Mouse (Mus musculus): ENCODE measurements around the gene Stra6l.

Stra6l gene

GRCm38 (mm10) chr4:45917091-45917490 is 68.6 kb downstream of the Stra6l start:
- DNase-seq (ENCODE audit: low read depth, low spot score), result no peak

- no peak for DNase-seq (ENCODE audit: low read depth, low spot score)
Observed at GRCm38 (mm10) chr4:45921663-45922435, 73.4 kb downstream of the Stra6l start.

- DNase-seq (ENCODE audit: low read depth, low spot score), result no peak
Observed at GRCm38 (mm10) chr4:45924011-45924410, 75.5 kb downstream of the Stra6l start.

GRCm38 (mm10) chr4:45928561-45928960 is 80.1 kb downstream of the Stra6l start:
- DNase-seq (ENCODE audit: low read depth, low spot score), result no peak

All from WW6 (cell line).